Mouse (Mus musculus): Measurements from ENCODE around the gene Gnai2. TPM values are rescaled to one million over a fixed set of nuclear protein-coding genes. Genes with fewer than 3 reads are reported as not detected.
A peak's percentile ranks its signal among the peaks of the same experiment; 100 is the strongest.

The Gnai2 gene
- polyA plus RNA-seq, 1 experiment from 2014 or later: 350 TPM

GRCm38 (mm10) chr9:107668916-107669315 lies 33.7 kb upstream of the Gnai2 start:
- 69% methylated on average over 3 of the region's 3 CpGs for WGBS
- Histone ChIP-seq H3K4me1 (replicated peaks) (peaks cover 40% of the 10 kb centered on the region), H3K36me3 (no peaks in the 10 kb centered on the region), H3K27me3 (peaks cover 40% of the 10 kb centered on the region), H3K9ac (no peak overlapping the region), H3K4me2 (no peak overlapping the region), H3K4me3 (no peak overlapping the region), H3K9me3 (no peaks in the 10 kb centered on the region), H3K27ac (replicated peaks) (no peak overlapping the region)
- no peak for ATAC-seq (ENCODE audit: low read depth)

DNA sequence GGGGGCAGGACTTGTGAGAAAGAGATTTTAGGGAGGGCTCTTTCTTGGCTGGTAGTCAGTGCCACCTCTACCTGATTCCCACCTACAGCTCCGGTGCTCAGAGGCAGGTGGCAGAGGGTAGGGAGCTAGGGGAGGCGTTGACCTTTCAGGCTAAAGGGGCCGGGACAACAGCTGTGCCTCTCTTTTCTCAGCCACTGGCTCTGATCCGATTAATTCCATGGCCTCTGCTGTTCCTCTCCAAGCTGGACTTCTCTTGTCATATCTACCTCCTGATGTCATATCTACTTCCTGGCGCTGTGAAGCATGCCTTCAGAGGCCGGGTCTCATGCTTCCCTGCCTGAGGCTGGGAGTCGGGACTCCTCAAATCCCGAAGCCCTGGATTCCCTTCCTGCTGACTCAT lies 32.8 kb upstream of the Gnai2 start:
- ATAC-seq (ENCODE audit: low read depth): no peak
- Histone ChIP-seq H3K36me3 (no peaks in the 10 kb centered on the region), H3K4me1 (replicated peaks) (peaks cover 49% of the 10 kb centered on the region), H3K9ac (no peak overlapping the region), H3K9me3 (no peaks in the 10 kb centered on the region), H3K27ac (replicated peaks) (no peak overlapping the region), H3K4me2 (peak overlapping the region; percentile 75; the same call in 1 of the 2 replicates), H3K4me3 (no peak overlapping the region), H3K27me3 (peaks cover 40% of the 10 kb centered on the region)
- 42% methylated on average over 8 of the region's 8 CpGs for WGBS

- peak overlapping the region; percentile 28 for H3K27ac ChIP-seq (replicated peaks)
- H3K4me1 ChIP-seq (replicated peaks): peaks cover 57% of the 10 kb centered on the region
- peaks cover 40% of the 10 kb centered on the region for H3K27me3 ChIP-seq
- H3K9me3 ChIP-seq: no peaks in the 10 kb centered on the region
- peak overlapping the region; percentile 44 for H3K4me3 ChIP-seq
- no peaks in the 10 kb centered on the region for H3K36me3 ChIP-seq
- under 1% methylated on average over 24 of the region's 24 CpGs for WGBS
- H3K9ac ChIP-seq: peak overlapping the region; percentile 66
- peak; percentile 86 for ATAC-seq (ENCODE audit: low read depth)
- peak overlapping the region; percentile 75 for H3K4me2 ChIP-seq
Observed at GRCm38 (mm10) chr9:107667219-107667618, 32.1 kb upstream of the Gnai2 start.

DNA sequence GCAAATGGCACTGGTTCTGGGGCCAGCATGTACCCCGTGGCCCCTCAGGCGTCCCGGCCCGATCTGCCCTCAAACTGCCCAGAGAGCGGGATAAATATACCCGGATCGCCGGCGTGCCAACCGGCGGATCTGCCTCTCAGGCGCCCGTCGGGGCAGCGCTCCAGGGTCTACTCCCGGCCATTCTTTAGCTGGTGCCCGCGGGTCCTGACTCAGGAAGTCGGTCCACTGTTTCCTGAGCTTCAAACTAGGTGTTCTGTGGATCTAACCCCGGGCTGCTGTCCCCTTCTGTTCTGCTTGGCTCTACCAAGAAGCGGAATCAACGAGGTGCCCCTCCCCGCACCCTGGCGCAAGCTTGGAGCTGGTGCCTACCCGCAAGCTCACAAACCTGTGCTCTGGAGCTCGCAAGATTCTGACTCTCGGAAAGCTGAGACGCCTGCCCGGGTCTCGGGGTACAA lies 31.6 kb upstream of the Gnai2 start:
- no peaks in the 10 kb centered on the region for H3K9me3 ChIP-seq
- H3K27ac ChIP-seq (replicated peaks): peak overlapping the region; percentile 28
- WGBS: under 1% methylated on average over 30 of the region's 30 CpGs
- no peaks in the 10 kb centered on the region for H3K36me3 ChIP-seq
- ATAC-seq (ENCODE audit: low read depth): peak; percentile 9
- peak overlapping the region; percentile 75 for H3K4me2 ChIP-seq
- peaks cover 59% of the 10 kb centered on the region for H3K4me1 ChIP-seq (replicated peaks)
- peak overlapping the region; percentile 44 for H3K4me3 ChIP-seq
- peaks cover 40% of the 10 kb centered on the region for H3K27me3 ChIP-seq
- peak overlapping the region; percentile 66 for H3K9ac ChIP-seq

DNA sequence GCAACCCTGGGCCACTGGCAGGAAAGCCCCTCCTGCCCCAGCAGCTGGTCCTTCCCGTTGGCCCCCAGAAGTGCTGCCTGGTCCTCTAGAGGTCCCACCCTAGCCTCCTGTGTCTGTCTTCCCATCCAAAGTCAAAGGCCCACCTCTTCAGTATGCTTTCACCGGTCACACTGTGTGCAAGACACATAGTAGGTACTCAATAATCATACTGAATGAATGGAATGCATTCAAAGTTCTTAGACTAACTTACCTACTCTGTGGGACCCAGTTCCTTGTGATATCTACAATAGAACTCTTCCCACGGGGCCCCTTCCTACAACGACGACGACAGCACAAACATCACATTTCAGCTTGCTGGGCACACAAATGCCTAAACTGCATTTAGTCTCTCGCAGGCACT lies 30.1 kb upstream of the Gnai2 start:
- H3K4me3 ChIP-seq: peak overlapping the region; percentile 44; the same call in 1 of the 2 replicates
- WGBS: 87% methylated on average over 7 of the region's 7 CpGs

DNA sequence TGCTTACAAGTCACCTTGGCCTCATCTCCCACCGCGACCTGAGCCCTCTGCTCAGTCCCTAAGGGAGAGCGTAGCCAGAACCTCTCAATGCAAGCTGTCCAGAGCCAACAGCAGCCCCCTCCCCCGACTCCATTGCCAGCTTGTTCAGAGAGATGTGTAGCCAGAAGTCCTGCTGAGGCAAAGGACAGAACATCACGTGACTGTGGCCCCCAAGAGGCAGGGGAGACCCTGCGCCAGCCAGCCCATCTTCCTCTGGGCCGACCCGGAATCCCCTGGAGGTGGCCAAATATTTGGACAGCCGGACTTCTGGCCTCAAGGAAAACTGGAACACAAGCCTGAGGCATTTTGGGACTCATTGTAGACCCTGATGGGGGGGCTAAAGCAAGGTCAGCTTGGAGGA lies 28.4 kb upstream of the Gnai2 start:
- H3K4me1 ChIP-seq (replicated peaks): peaks cover 77% of the 10 kb centered on the region
- H3K4me2 ChIP-seq: peak overlapping the region; percentile 24
- peak overlapping the region; percentile 23 for H3K9ac ChIP-seq
- H3K4me3 ChIP-seq: no peak overlapping the region
- H3K36me3 ChIP-seq: no peaks in the 10 kb centered on the region
- 46% methylated on average over 9 of the region's 9 CpGs for WGBS
- H3K27me3 ChIP-seq: peaks cover 36% of the 10 kb centered on the region
- no peaks in the 10 kb centered on the region for H3K9me3 ChIP-seq
- no peak overlapping the region; the same call in 1 of the 2 replicates for H3K27ac ChIP-seq (replicated peaks)
- ATAC-seq (ENCODE audit: low read depth): no peak

More for the DNA sequence above, 30.1 kb upstream of the Gnai2 start:
- no peak for ATAC-seq (ENCODE audit: low read depth)
- Histone ChIP-seq H3K9ac (no peak overlapping the region), H3K27me3 (peaks cover 40% of the 10 kb centered on the region), H3K9me3 (no peaks in the 10 kb centered on the region), H3K36me3 (no peaks in the 10 kb centered on the region), H3K4me2 (peak overlapping the region; percentile 75), H3K27ac (replicated peaks) (no peak overlapping the region), H3K4me1 (replicated peaks) (peaks cover 69% of the 10 kb centered on the region)

- H3K36me3 ChIP-seq: no peaks in the 10 kb centered on the region
- peaks cover 25% of the 10 kb centered on the region for H3K27me3 ChIP-seq
- no peaks in the 10 kb centered on the region for H3K9me3 ChIP-seq
- no peak overlapping the region for H3K4me2 ChIP-seq
- H3K9ac ChIP-seq: no peak overlapping the region
- ATAC-seq (ENCODE audit: low read depth): no peak
- WGBS: 89% methylated on average over 8 of the region's 8 CpGs
- H3K27ac ChIP-seq (replicated peaks): no peak overlapping the region
- H3K4me3 ChIP-seq: no peak overlapping the region
- H3K4me1 ChIP-seq (replicated peaks): peaks cover 71% of the 10 kb centered on the region
Observed at GRCm38 (mm10) chr9:107662342-107662741, 27.2 kb upstream of the Gnai2 start.

DNA sequence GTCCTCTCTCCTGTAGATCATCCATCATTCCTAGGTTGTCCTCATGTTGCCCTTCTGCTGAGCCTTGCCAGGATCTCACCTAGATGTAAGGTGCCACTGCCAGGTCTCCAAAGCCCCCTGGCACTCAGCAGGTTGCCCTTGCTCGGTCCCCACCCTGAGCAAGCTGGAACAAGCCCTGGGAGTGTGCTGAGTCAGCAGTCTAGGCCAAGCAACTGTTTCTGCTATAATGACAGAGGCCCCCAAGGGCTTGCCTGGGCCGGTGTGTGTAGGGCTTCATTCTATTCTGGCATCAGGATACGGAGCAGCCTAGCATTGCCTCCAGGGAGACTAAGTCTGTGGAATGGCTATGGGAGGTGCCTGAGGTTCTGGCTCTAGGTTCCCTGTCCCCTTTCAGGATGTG lies 25.6 kb upstream of the Gnai2 start:
- no peak for ATAC-seq (ENCODE audit: low read depth)
- H3K4me2 ChIP-seq: no peak overlapping the region
- H3K9me3 ChIP-seq: no peaks in the 10 kb centered on the region
- H3K36me3 ChIP-seq: no peaks in the 10 kb centered on the region
- H3K27me3 ChIP-seq: peaks cover 10% of the 10 kb centered on the region
- peaks cover 60% of the 10 kb centered on the region for H3K4me1 ChIP-seq (replicated peaks)
- no peak overlapping the region for H3K9ac ChIP-seq
- 58% methylated on average over 3 of the region's 3 CpGs for WGBS
- no peak overlapping the region for H3K4me3 ChIP-seq
- H3K27ac ChIP-seq (replicated peaks): no peak overlapping the region

GRCm38 (mm10) chr9:107659961-107660360 lies 24.8 kb upstream of the Gnai2 start:
- H3K9me3 ChIP-seq: no peaks in the 10 kb centered on the region
- H3K4me1 ChIP-seq (replicated peaks): peaks cover 58% of the 10 kb centered on the region
- WGBS: 75% methylated on average over 3 of the region's 3 CpGs
- no peak for ATAC-seq (ENCODE audit: low read depth)
- H3K4me3 ChIP-seq: no peak overlapping the region
- H3K27me3 ChIP-seq: peaks cover 2% of the 10 kb centered on the region; the same call in 1 of the 2 replicates
- H3K36me3 ChIP-seq: no peaks in the 10 kb centered on the region
- H3K27ac ChIP-seq (replicated peaks): peak overlapping the region; percentile 72
- H3K9ac ChIP-seq: no peak overlapping the region
- no peak overlapping the region for H3K4me2 ChIP-seq

DNA sequence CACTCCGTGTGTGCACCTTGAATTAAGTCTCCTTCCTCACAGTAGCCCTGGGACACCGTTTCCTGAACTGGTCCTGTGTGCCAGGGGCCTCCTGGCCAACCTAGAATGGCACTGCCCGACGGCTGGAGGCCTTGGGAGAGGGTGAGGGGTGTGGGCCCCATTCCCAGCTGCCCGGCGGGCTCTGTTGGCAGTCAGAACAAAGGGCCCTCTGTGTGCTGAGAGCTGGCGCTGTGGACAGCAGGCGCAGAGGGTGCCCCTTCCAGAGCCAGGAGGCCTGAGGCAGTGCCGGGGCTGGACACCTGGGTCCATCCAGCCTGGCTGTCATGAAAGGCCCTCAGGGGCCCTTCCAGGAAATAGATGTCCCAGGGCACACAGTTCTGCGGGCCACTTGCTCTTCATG lies 24.4 kb upstream of the Gnai2 start:
- WGBS: 66% methylated on average over 10 of the region's 10 CpGs
- peaks cover 58% of the 10 kb centered on the region for H3K4me1 ChIP-seq (replicated peaks)
- peak; percentile 63; the same call in 1 of the 2 replicates for ATAC-seq (ENCODE audit: low read depth)
- no peak overlapping the region for H3K4me2 ChIP-seq
- no peak overlapping the region for H3K9ac ChIP-seq
- H3K36me3 ChIP-seq: no peaks in the 10 kb centered on the region
- H3K27ac ChIP-seq (replicated peaks): peak overlapping the region; percentile 72
- no peaks in the 10 kb centered on the region for H3K9me3 ChIP-seq
- H3K27me3 ChIP-seq: no peaks in the 10 kb centered on the region
- no peak overlapping the region for H3K4me3 ChIP-seq

GRCm38 (mm10) chr9:107658096-107658495 lies 22.9 kb upstream of the Gnai2 start:
- Histone ChIP-seq H3K4me1 (replicated peaks) (peaks cover 47% of the 10 kb centered on the region), H3K4me3 (no peak overlapping the region), H3K9ac (no peak overlapping the region), H3K27ac (replicated peaks) (no peak overlapping the region), H3K4me2 (no peak overlapping the region), H3K36me3 (no peaks in the 10 kb centered on the region), H3K27me3 (no peaks in the 10 kb centered on the region), H3K9me3 (no peaks in the 10 kb centered on the region)
- ATAC-seq (ENCODE audit: low read depth): no peak
- 84% methylated on average over 6 of the region's 6 CpGs for WGBS

DNA sequence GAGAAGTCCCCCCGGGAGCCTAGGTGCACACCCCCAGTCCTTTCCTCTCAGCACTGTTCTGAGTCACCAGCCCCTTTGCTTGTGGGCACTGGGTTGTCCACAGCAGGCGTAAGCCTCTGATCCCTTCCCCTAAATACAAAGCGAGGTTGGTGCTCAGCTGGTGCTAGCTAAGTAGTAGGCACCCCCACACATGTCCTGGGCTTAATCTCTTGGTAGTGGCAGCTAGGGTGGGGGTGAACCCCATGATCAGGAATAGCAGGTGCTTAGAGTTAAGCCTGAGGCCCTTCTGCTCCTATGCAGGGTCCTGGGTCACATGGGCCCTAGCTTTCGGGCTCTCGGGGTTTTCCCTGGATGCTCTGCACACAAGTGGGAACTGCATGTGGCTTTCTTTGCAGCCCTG lies 22.0 kb upstream of the Gnai2 start:
- WGBS: 87% methylated on average over 5 of the region's 5 CpGs
- H3K9me3 ChIP-seq: no peaks in the 10 kb centered on the region
- H3K27ac ChIP-seq (replicated peaks): no peak overlapping the region
- no peak for ATAC-seq (ENCODE audit: low read depth)
- H3K4me2 ChIP-seq: no peak overlapping the region
- H3K27me3 ChIP-seq: no peaks in the 10 kb centered on the region
- no peak overlapping the region for H3K4me3 ChIP-seq
- peaks cover 37% of the 10 kb centered on the region for H3K4me1 ChIP-seq (replicated peaks)
- no peak overlapping the region for H3K9ac ChIP-seq
- H3K36me3 ChIP-seq: no peaks in the 10 kb centered on the region

DNA sequence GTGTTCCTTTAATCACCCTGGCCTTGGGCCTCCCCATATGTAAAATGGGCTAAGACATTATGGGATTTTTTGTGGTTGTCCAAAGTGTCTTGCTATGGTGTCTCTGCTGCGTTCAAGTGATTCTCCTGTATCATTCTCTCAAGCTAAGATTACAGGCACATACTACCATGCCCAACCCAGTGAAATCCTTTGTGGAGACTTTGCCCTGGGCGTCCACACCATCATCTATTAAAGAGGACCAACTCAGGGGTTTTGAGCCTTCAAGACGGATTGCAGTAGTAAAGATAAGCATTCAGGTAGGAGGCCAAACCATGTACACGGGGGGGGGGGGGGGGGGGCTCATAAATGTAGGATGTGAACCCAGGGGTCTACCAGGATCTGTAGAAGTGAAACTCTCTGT lies 19.4 kb upstream of the Gnai2 start:
- no peak for ATAC-seq (ENCODE audit: low read depth)
- Histone ChIP-seq H3K4me1 (replicated peaks) (peaks cover 44% of the 10 kb centered on the region), H3K36me3 (no peaks in the 10 kb centered on the region), H3K4me2 (no peak overlapping the region), H3K9me3 (no peaks in the 10 kb centered on the region), H3K27me3 (no peaks in the 10 kb centered on the region), H3K27ac (replicated peaks) (no peak overlapping the region), H3K9ac (no peak overlapping the region), H3K4me3 (no peak overlapping the region)
- 74% methylated on average over 4 of the region's 4 CpGs for WGBS

Measured in neural tube, embryonic 13.5 days (tissue).